Mouse (Mus musculus) forebrain, embryonic 13.5 days (tissue): ENCODE measurements around the gene Elovl7. TPM values are rescaled to one million over a fixed set of nuclear protein-coding genes. Genes with fewer than 3 reads are reported as not detected.

ENCODE experiments used
- ATAC-seq: fragments of 200-750 bp; cut with Nextera tagmentation; 2 replicates; pipeline ENCODE4 v1.8.0; 2017
- H3K27ac ChIP-seq: fragments of 300-500 bp; sonication (generic); 2 replicates; pipeline ENCODE4 v1.5.1; 2015; ENCODE audit warnings: inconsistent platforms, mild to moderate bottlenecking, moderate library complexity
- H3K27me3 ChIP-seq: fragments of 300-500 bp; sonication (generic); 2 replicates; pipeline ENCODE4 v1.6.1; 2015; ENCODE audit warnings: mild to moderate bottlenecking, inconsistent platforms
- H3K36me3 ChIP-seq: fragments of 300-500 bp; sonication (generic); 2 replicates; pipeline ENCODE4 v1.6.1; 2015; ENCODE audit warnings: mild to moderate bottlenecking, inconsistent platforms; ENCODE audit not compliant: poor library complexity, severe bottlenecking
- H3K4me1 ChIP-seq: fragments of 300-500 bp; sonication (generic); 2 replicates; pipeline ENCODE4 v1.6.1; 2015; ENCODE audit warnings: inconsistent platforms
- H3K4me2 ChIP-seq: fragments of 300-500 bp; sonication (generic); 2 replicates; pipeline ENCODE4 v1.6.1; 2015; ENCODE audit warnings: inconsistent platforms, mild to moderate bottlenecking, moderate library complexity
- H3K4me3 ChIP-seq: fragments of 300-500 bp; sonication (generic); 2 replicates; pipeline ENCODE4 v1.5.1; 2015; ENCODE audit warnings: mild to moderate bottlenecking, inconsistent platforms
- H3K9ac ChIP-seq: fragments of 300-500 bp; sonication (generic); 2 replicates; pipeline ENCODE4 v1.6.1; 2015; ENCODE audit warnings: mild to moderate bottlenecking, inconsistent platforms
- H3K9me3 ChIP-seq: fragments of 300-500 bp; sonication (generic); replicated peaks from 2 replicates; pipeline ENCODE4 v1.6.1; 2016; ENCODE audit warnings: inconsistent platforms
- WGBS: fragments of 180-500 bp; shearing (Covaris S2); methylation state at CpG from one replicate; pipeline ENCODE4 v1.1.7; 2015; 5-methylcytosine and 5-hydroxymethylcytosine counted together
- polyA plus RNA-seq: library from polyadenylated mRNA; unstranded; fragments of >200 nt; fragmentation: Nextera tagmentation; extraction: Ambion mirVana; gene quantifications from 2 replicates; pipeline ENCODE4 v1.2.1, GENCODE M21; 2015

Gene Elovl7
- 0.86 and 1.3 TPM in 2 replicates for polyA plus RNA-seq

- Histone ChIP-seq H3K36me3 (no peaks in the 10 kb centered on the region), H3K4me2 (peak within 1 kb of the TSS; percentile 100), H3K27me3 (peaks cover 34% of the 10 kb centered on the region), H3K4me3 (peak within 1 kb of the TSS; percentile 74), H3K4me1 (peaks cover 12% of the 10 kb centered on the region; the same call in 1 of the 2 replicates), H3K27ac (no peak within 1 kb of the TSS), H3K9ac (peak within 1 kb of the TSS; percentile 73), H3K9me3 (no peaks in the 10 kb centered on the region)
- under 1% methylated on average over 22 of the region's 40 CpGs for WGBS
- ATAC-seq = peak; percentile 94
These were observed at the start of gene Elovl7 for GRCm38 (mm10) chr13:108214081-108214484. Elovl7 (plus strand) TSS chr13:108214404.

- H3K9me3 ChIP-seq = no peaks in the 10 kb centered on the region
- H3K4me3 ChIP-seq = no peak overlapping the region
- no peak overlapping the region for H3K27ac ChIP-seq
- WGBS = 90% methylated on average over 3 of the region's 3 CpGs
- H3K27me3 ChIP-seq = no peaks in the 10 kb centered on the region
- H3K4me1 ChIP-seq = peaks cover 3% of the 10 kb centered on the region
- no peak overlapping the region for H3K9ac ChIP-seq
- peaks cover 16% of the 10 kb centered on the region for H3K36me3 ChIP-seq
- no peak overlapping the region for H3K4me2 ChIP-seq
- no peak for ATAC-seq
These were observed 49.6 kb upstream of the Elovl7 start for GRCm38 (mm10) chr13:108164621-108165020.

GRCm38 (mm10) chr13:108170002-108170401, 44.2 kb upstream of the Elovl7 start:
- no peaks in the 10 kb centered on the region for H3K9me3 ChIP-seq
- no peak overlapping the region for H3K4me3 ChIP-seq
- H3K9ac ChIP-seq = no peak overlapping the region
- H3K36me3 ChIP-seq = peaks cover 40% of the 10 kb centered on the region
- WGBS = 94% methylated on average over 1 of the region's 1 CpGs
- no peak for ATAC-seq
- no peaks in the 10 kb centered on the region for H3K4me1 ChIP-seq
- no peaks in the 10 kb centered on the region for H3K27me3 ChIP-seq
- H3K27ac ChIP-seq = no peak overlapping the region
- H3K4me2 ChIP-seq = no peak overlapping the region

- no peak overlapping the region for H3K4me2 ChIP-seq
- 87% methylated on average over 8 of the region's 8 CpGs for WGBS
- H3K4me1 ChIP-seq = no peaks in the 10 kb centered on the region
- H3K36me3 ChIP-seq = peaks cover 43% of the 10 kb centered on the region
- no peak overlapping the region for H3K27ac ChIP-seq
- no peaks in the 10 kb centered on the region for H3K27me3 ChIP-seq
- H3K9ac ChIP-seq = no peak overlapping the region
- no peak overlapping the region for H3K4me3 ChIP-seq
- no peak for ATAC-seq
- H3K9me3 ChIP-seq = no peaks in the 10 kb centered on the region
These were observed 43.7 kb upstream of the Elovl7 start for GRCm38 (mm10) chr13:108170511-108170910.

- Histone ChIP-seq H3K9ac (no peak overlapping the region), H3K4me1 (no peaks in the 10 kb centered on the region), H3K4me3 (no peak overlapping the region), H3K4me2 (no peak overlapping the region), H3K36me3 (peaks cover 66% of the 10 kb centered on the region), H3K27ac (no peak overlapping the region), H3K9me3 (no peaks in the 10 kb centered on the region), H3K27me3 (no peaks in the 10 kb centered on the region)
- WGBS = 89% methylated on average over 8 of the region's 8 CpGs
- no peak for ATAC-seq
These were observed 34.6 kb upstream of the Elovl7 start for GRCm38 (mm10) chr13:108179618-108180017.

GRCm38 (mm10) chr13:108180821-108181220, 33.4 kb upstream of the Elovl7 start:
- Histone ChIP-seq H3K4me1 (no peaks in the 10 kb centered on the region), H3K27me3 (no peaks in the 10 kb centered on the region), H3K4me3 (no peak overlapping the region), H3K27ac (no peak overlapping the region), H3K36me3 (peaks cover 71% of the 10 kb centered on the region), H3K9ac (no peak overlapping the region), H3K4me2 (no peak overlapping the region), H3K9me3 (no peaks in the 10 kb centered on the region)
- ATAC-seq = no peak
- WGBS = 79% methylated on average over 5 of the region's 5 CpGs

- Histone ChIP-seq H3K4me1 (no peaks in the 10 kb centered on the region), H3K9ac (no peak overlapping the region), H3K27me3 (no peaks in the 10 kb centered on the region), H3K4me3 (no peak overlapping the region), H3K36me3 (peaks cover 57% of the 10 kb centered on the region), H3K9me3 (no peaks in the 10 kb centered on the region), H3K27ac (no peak overlapping the region), H3K4me2 (no peak overlapping the region)
- no peak for ATAC-seq
These were observed 29.4 kb upstream of the Elovl7 start for GRCm38 (mm10) chr13:108184743-108185255.

- peaks cover 55% of the 10 kb centered on the region for H3K36me3 ChIP-seq
- H3K27ac ChIP-seq = no peak overlapping the region
- H3K4me2 ChIP-seq = no peak overlapping the region
- no peak overlapping the region for H3K9ac ChIP-seq
- ATAC-seq = no peak
- H3K4me1 ChIP-seq = no peaks in the 10 kb centered on the region
- no peaks in the 10 kb centered on the region for H3K9me3 ChIP-seq
- 91% methylated on average over 3 of the region's 3 CpGs for WGBS
- no peak overlapping the region for H3K4me3 ChIP-seq
- H3K27me3 ChIP-seq = no peaks in the 10 kb centered on the region
These were observed 28.7 kb upstream of the Elovl7 start for GRCm38 (mm10) chr13:108185530-108185929.

GRCm38 (mm10) chr13:108187994-108188393, 26.2 kb upstream of the Elovl7 start:
- no peak for ATAC-seq
- Histone ChIP-seq H3K36me3 (peaks cover 36% of the 10 kb centered on the region), H3K4me2 (no peak overlapping the region), H3K9me3 (no peaks in the 10 kb centered on the region), H3K9ac (no peak overlapping the region), H3K4me3 (no peak overlapping the region), H3K4me1 (no peaks in the 10 kb centered on the region), H3K27me3 (no peaks in the 10 kb centered on the region), H3K27ac (no peak overlapping the region)
- WGBS = 85% methylated on average over 4 of the region's 4 CpGs

- H3K9ac ChIP-seq = no peak overlapping the region
- no peak overlapping the region for H3K4me2 ChIP-seq
- no peaks in the 10 kb centered on the region for H3K27me3 ChIP-seq
- H3K4me1 ChIP-seq = no peaks in the 10 kb centered on the region
- peak; percentile 75; the same call in 1 of the 2 replicates for ATAC-seq
- H3K36me3 ChIP-seq = peaks cover 34% of the 10 kb centered on the region
- WGBS = 66% methylated on average over 11 of the region's 11 CpGs
- no peak overlapping the region for H3K4me3 ChIP-seq
- H3K27ac ChIP-seq = no peak overlapping the region
- no peaks in the 10 kb centered on the region for H3K9me3 ChIP-seq
These were observed 23.0 kb upstream of the Elovl7 start for GRCm38 (mm10) chr13:108191074-108191720.

GRCm38 (mm10) chr13:108195474-108195873, 18.7 kb upstream of the Elovl7 start:
- Histone ChIP-seq H3K4me2 (no peak overlapping the region), H3K9me3 (no peaks in the 10 kb centered on the region), H3K4me3 (no peak overlapping the region), H3K36me3 (peaks cover 27% of the 10 kb centered on the region), H3K27me3 (no peaks in the 10 kb centered on the region), H3K4me1 (no peaks in the 10 kb centered on the region), H3K9ac (no peak overlapping the region), H3K27ac (no peak overlapping the region)
- 95% methylated on average over 6 of the region's 6 CpGs for WGBS
- no peak for ATAC-seq

- Histone ChIP-seq H3K9ac (no peak overlapping the region), H3K4me1 (no peaks in the 10 kb centered on the region), H3K4me2 (no peak overlapping the region), H3K4me3 (no peak overlapping the region), H3K27ac (no peak overlapping the region), H3K36me3 (no peaks in the 10 kb centered on the region), H3K27me3 (no peaks in the 10 kb centered on the region), H3K9me3 (no peaks in the 10 kb centered on the region)
- WGBS = 88% methylated on average over 3 of the region's 3 CpGs
- ATAC-seq = no peak
These were observed 9.3 kb upstream of the Elovl7 start for GRCm38 (mm10) chr13:108204857-108205256.

GRCm38 (mm10) chr13:108207447-108207846, 6.8 kb upstream of the Elovl7 start:
- H3K9ac ChIP-seq = no peak overlapping the region
- no peaks in the 10 kb centered on the region for H3K9me3 ChIP-seq
- H3K4me1 ChIP-seq = no peaks in the 10 kb centered on the region
- WGBS = 91% methylated on average over 2 of the region's 2 CpGs
- no peak overlapping the region for H3K4me3 ChIP-seq
- no peak overlapping the region for H3K4me2 ChIP-seq
- no peaks in the 10 kb centered on the region for H3K36me3 ChIP-seq
- 0 out of 2 replicates have a peak, but pooled peaks cover 2% of the 10 kb centered on the region for H3K27me3 ChIP-seq
- ATAC-seq = no peak
- no peak overlapping the region for H3K27ac ChIP-seq
